Mouse (Mus musculus) heart, adult 2 months (tissue): ENCODE results near the gene Cercam. TPM values are rescaled to one million over a fixed set of nuclear protein-coding genes. Genes with fewer than 3 reads are reported as not detected.

Experiments
- DNase-seq, 2 experiments: peaks; one replicate each; pipeline ENCODE4 v3.0.0; 2021
- H3K27ac ChIP-seq: fragments of 200-600 bp; 2 replicates; pipeline ENCODE4 v1.8.1; 2022
- H3K27me3 ChIP-seq: fragments of 200-500 bp; 2 replicates; pipeline ENCODE4 v1.6.1; 2012; ENCODE audit warnings: mild to moderate bottlenecking, low read length, inconsistent platforms, mixed read lengths; ENCODE audit not compliant: control insufficient read depth, insufficient read depth
- H3K36me3 ChIP-seq: fragments of 200-500 bp; 2 replicates; pipeline ENCODE4 v1.6.1; 2012; ENCODE audit warnings: low read length, inconsistent platforms; ENCODE audit not compliant: control insufficient read depth, insufficient read depth
- H3K4me1 ChIP-seq: fragments of 200-500 bp; 2 replicates; pipeline ENCODE4 v1.6.1; 2011; ENCODE audit warnings: low read length; ENCODE audit not compliant: control insufficient read depth, insufficient read depth
- H3K4me3 ChIP-seq: fragments of 200-600 bp; 2 replicates; pipeline ENCODE4 v1.8.1; 2022
- H3K79me2 ChIP-seq: fragments of 200-500 bp; replicated peaks from 2 replicates; pipeline ENCODE4 v1.6.1; 2012; ENCODE audit warnings: mild to moderate bottlenecking, inconsistent platforms, low read length, moderate library complexity, mixed read lengths; ENCODE audit not compliant: control insufficient read depth, insufficient read depth
- H3K9ac ChIP-seq: fragments of 200-500 bp; 2 replicates; pipeline ENCODE4 v1.6.1; 2012; ENCODE audit warnings: low read depth, mild to moderate bottlenecking, control low read depth, inconsistent platforms, low read length, mixed read lengths
- CTCF ChIP-seq: fragments of 200-600 bp; IDR thresholded peaks from 2 replicates; pipeline ENCODE4 v1.8.1; 2022; ENCODE audit warnings: antibody characterized with exemption, mild to moderate bottlenecking, moderate library complexity
- EP300 ChIP-seq: fragments of 200-500 bp; IDR thresholded peaks from 2 replicates; pipeline ENCODE4 v1.6.1; 2011; ENCODE audit warnings: low read depth, low read length, control low read depth; ENCODE audit not compliant: insufficient read depth
- POLR2A ChIP-seq: fragments of 200-500 bp; IDR thresholded peaks from 2 replicates; pipeline ENCODE4 v1.6.1; 2011; ENCODE audit warnings: mild to moderate bottlenecking, low read depth, low read length, control low read depth; ENCODE audit not compliant: insufficient read depth
- WGBS: fragments of 180-500 bp; shearing (Covaris S2); methylation state at CpG from one replicate; pipeline ENCODE4 v1.1.7; 2018; 5-methylcytosine and 5-hydroxymethylcytosine counted together
- intact Hi-C: fragments of 180-260 bp; cut with DNase I; formaldehyde crosslinking; loops from one replicate; pipeline ENCODE4 v1.15.1; 2025
- polyA plus RNA-seq: library from polyadenylated mRNA; depleted of rRNA; stranded (reverse); fragments of >200 nt; gene quantifications from 2 replicates; pipeline ENCODE4 v1.2.3, GENCODE M21; 2012
- total RNA-seq, 2 experiments: library from RNA; stranded (reverse); gene quantifications; 2 replicates each; pipeline ENCODE4 v1.2.3; 2021

Cercam gene
- total and polyA plus RNA-seq, 3 experiments = 3.0 to 6.9 (median 4.1) TPM

- Histone ChIP-seq H3K36me3 (no peaks in the 10 kb centered on the region), H3K4me1 (peaks cover 3% of the 10 kb centered on the region), H3K9ac (peak overlapping the region; percentile 75), H3K79me2 (peaks cover 14% of the 10 kb centered on the region), H3K27ac (peak overlapping the region; percentile 88), H3K4me3 (peak overlapping the region; percentile 92), H3K27me3 (no peaks in the 10 kb centered on the region)
- DNase-seq = no peak
- intact Hi-C loops = loop anchor here (2.0 to 10.0 kb wide), 4 partner anchors 25 to 137 kb away; partner anchors contain the start of genes Coq4, Slc27a4 and Sptan1
- no peak for TF ChIP-seq EP300
- no peak for TF ChIP-seq POLR2A
- no peak for TF ChIP-seq CTCF
- 1% methylated on average over 12 of the region's 12 CpGs for WGBS
Measured at GRCm38 (mm10) chr2:29827709-29828024, 41.3 kb upstream of the Cercam start.

DNA sequence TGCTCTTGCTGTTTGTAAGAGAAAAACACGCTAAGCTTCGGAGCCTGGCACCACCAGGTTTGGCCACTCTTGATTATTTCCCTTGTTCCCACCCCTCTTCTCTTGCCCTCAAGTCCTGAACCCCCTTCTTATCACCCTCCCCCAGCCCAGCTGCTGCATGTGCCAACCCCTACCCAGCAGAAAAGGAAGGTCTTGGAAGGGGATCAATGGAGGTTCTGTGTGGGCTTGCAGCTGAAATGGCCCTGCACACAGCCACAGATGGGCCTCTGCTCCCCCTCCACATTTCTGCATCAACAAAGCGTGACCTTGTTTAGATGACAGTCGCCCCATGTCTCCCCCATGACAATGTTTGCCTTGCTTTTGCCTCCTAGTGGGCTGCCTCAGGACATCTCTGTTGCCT is 37.9 kb upstream of the Cercam start:
- 82% methylated on average over 4 of the region's 4 CpGs for WGBS

GRCm38 (mm10) chr2:29833796-29834195 is 35.2 kb upstream of the Cercam start:
- Histone ChIP-seq H3K27me3 (no peaks in the 10 kb centered on the region), H3K27ac (no peak overlapping the region), H3K4me3 (no peak overlapping the region), H3K79me2 (peaks cover 4% of the 10 kb centered on the region; the same call in 1 of the 2 replicates), H3K36me3 (no peaks in the 10 kb centered on the region), H3K4me1 (no peaks in the 10 kb centered on the region), H3K9ac (no peak overlapping the region)
- WGBS = 95% methylated on average over 5 of the region's 5 CpGs
- intact Hi-C loops = no loop called here
- no peak for DNase-seq
- TF ChIP-seq EP300 (no peak), POLR2A (no peak), CTCF (no peak)

More for the DNA sequence above, 37.9 kb upstream of the Cercam start:
- Histone ChIP-seq H3K4me3 (no peak overlapping the region), H3K27ac (no peak overlapping the region), H3K36me3 (no peaks in the 10 kb centered on the region), H3K27me3 (no peaks in the 10 kb centered on the region), H3K9ac (no peak overlapping the region), H3K79me2 (peaks cover 14% of the 10 kb centered on the region), H3K4me1 (peaks cover 3% of the 10 kb centered on the region)
- no peak for DNase-seq
- intact Hi-C loops = no loop called here
- TF ChIP-seq EP300 (no peak), CTCF (no peak), POLR2A (no peak)

DNA sequence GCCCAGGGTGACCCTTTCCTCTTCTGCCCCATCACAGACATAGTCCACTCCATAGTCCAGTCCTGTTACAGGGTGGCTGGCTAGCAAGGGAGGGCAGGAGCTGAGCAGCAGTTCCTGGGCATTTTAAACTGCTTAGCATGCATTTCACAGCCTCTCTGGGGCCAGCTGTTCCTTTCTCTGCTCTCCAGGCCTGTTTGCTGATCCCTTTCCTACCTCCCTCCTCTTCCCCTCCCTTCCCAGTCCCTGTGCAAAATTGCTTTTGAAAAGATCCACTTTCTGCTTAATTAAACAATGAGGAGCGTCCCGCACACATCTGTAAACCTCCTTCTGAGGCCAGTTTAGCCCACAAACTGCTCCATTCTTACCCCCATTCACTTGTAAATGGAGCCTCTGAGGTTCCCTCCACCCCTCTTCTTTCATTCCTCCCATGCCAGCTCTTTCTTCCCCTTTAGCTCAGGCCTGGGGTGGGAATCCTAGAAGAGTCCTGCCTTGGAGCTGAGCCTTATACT is 33.5 kb upstream of the Cercam start:
- no peak for TF ChIP-seq EP300
- no peak for TF ChIP-seq CTCF
- TF ChIP-seq POLR2A = no peak
- DNase-seq = no peak
- Histone ChIP-seq H3K4me3 (no peak overlapping the region), H3K4me1 (no peaks in the 10 kb centered on the region), H3K36me3 (no peaks in the 10 kb centered on the region), H3K27me3 (no peaks in the 10 kb centered on the region), H3K9ac (no peak overlapping the region), H3K79me2 (no peaks in the 10 kb centered on the region; the same call in 1 of the 2 replicates), H3K27ac (no peak overlapping the region)
- whole genome bisulfite sequencing = 82% methylated on average over 2 of the region's 2 CpGs
- intact Hi-C loops = no loop called here

GRCm38 (mm10) chr2:29839460-29839859 is 29.5 kb upstream of the Cercam start:
- no peaks in the 10 kb centered on the region for H3K36me3 ChIP-seq

GRCm38 (mm10) chr2:29843231-29844105 is 25.5 kb upstream of the Cercam start:
- Histone ChIP-seq H3K4me1 (no peaks in the 10 kb centered on the region; the same call in 1 of the 2 replicates), H3K4me3 (no peak overlapping the region), H3K27ac (no peak overlapping the region), H3K27me3 (no peaks in the 10 kb centered on the region), H3K79me2 (no peaks in the 10 kb centered on the region), H3K36me3 (no peaks in the 10 kb centered on the region), H3K9ac (no peak overlapping the region)
- TF ChIP-seq CTCF = no peak
- DNase-seq = no peak
- WGBS = 84% methylated on average over 9 of the region's 9 CpGs
- intact Hi-C loops = no loop called here

More at GRCm38 (mm10) chr2:29839460-29839859, 29.5 kb upstream of the Cercam start:
- WGBS = 50% methylated on average over 4 of the region's 4 CpGs
- no peak overlapping the region for H3K27ac ChIP-seq
- H3K9ac ChIP-seq = no peak overlapping the region
- TF ChIP-seq CTCF (no peak), POLR2A (no peak), EP300 (no peak)
- no peaks in the 10 kb centered on the region for H3K27me3 ChIP-seq
- no peaks in the 10 kb centered on the region for H3K79me2 ChIP-seq
- H3K4me1 ChIP-seq = no peaks in the 10 kb centered on the region; the same call in 1 of the 2 replicates
- no peak overlapping the region for H3K4me3 ChIP-seq
- DNase-seq = no peak
- intact Hi-C loops = no loop called here
